Mouse (Mus musculus): ENCODE results near the gene Gpr88.

- no peak for TF ChIP-seq POLR2A (IDR thresholded peaks at IDR 0.05; ENCODE audit: extremely low read depth, insufficient read depth, low read length)
- TF ChIP-seq CTCF (IDR thresholded peaks at IDR 0.05; ENCODE audit: extremely low read depth, insufficient read depth, low read length), result no peak
Measured at GRCm38 (mm10) chr3:116267036-116267654, 13.8 kb upstream of the Gpr88 start.
